Mouse (Mus musculus) liver, embryonic 15.5 days (tissue): ENCODE results near the gene Mmaa. TPM values are rescaled to one million over a fixed set of nuclear protein-coding genes. Genes with fewer than 3 reads are reported as not detected.

Source experiments
- ATAC-seq: fragments of 200-750 bp; cut with Nextera tagmentation; 2 replicates; pipeline ENCODE4 v1.8.0; 2017; ENCODE audit warnings: moderate number of reproducible peaks, mild to moderate bottlenecking, moderate library complexity; ENCODE audit not compliant: insufficient read depth
- H3K27ac ChIP-seq: fragments of 300-500 bp; sonication (generic); replicated peaks from 2 replicates; pipeline ENCODE4 v1.5.1; 2015; ENCODE audit warnings: mild to moderate bottlenecking, inconsistent platforms
- H3K27me3 ChIP-seq: fragments of 300-500 bp; sonication (generic); 2 replicates; pipeline ENCODE4 v1.6.1; 2015; ENCODE audit warnings: mild to moderate bottlenecking, inconsistent platforms
- H3K36me3 ChIP-seq: fragments of 300-500 bp; sonication (generic); replicated peaks from 2 replicates; pipeline ENCODE4 v1.6.1; 2015; ENCODE audit warnings: moderate library complexity, mild to moderate bottlenecking, inconsistent platforms
- H3K4me1 ChIP-seq: fragments of 300-500 bp; sonication (generic); replicated peaks from 2 replicates; pipeline ENCODE4 v1.6.1; 2015; ENCODE audit warnings: inconsistent platforms
- H3K4me2 ChIP-seq: fragments of 300-500 bp; sonication (generic); 2 replicates; pipeline ENCODE4 v1.6.1; 2015; ENCODE audit warnings: moderate library complexity, mild to moderate bottlenecking, inconsistent platforms
- H3K4me3 ChIP-seq: fragments of 300-500 bp; sonication (generic); replicated peaks from 2 replicates; pipeline ENCODE4 v1.5.1; 2015; ENCODE audit warnings: mild to moderate bottlenecking, inconsistent platforms
- H3K9ac ChIP-seq: fragments of 300-500 bp; sonication (generic); 2 replicates; pipeline ENCODE4 v1.6.1; 2015; ENCODE audit warnings: moderate library complexity, mild to moderate bottlenecking, inconsistent platforms
- H3K9me3 ChIP-seq: fragments of 300-500 bp; sonication (generic); replicated peaks from 2 replicates; pipeline ENCODE4 v1.6.1; 2016; ENCODE audit warnings: inconsistent platforms
- WGBS: fragments of 180-500 bp; shearing (Covaris S2); methylation state at CpG from one replicate; pipeline ENCODE4 v1.1.7; 2015; ENCODE audit warnings: mixed read lengths; ENCODE audit not compliant: insufficient replicate concordance; 5-methylcytosine and 5-hydroxymethylcytosine counted together
- polyA plus RNA-seq: library from polyadenylated mRNA; unstranded; fragments of >200 nt; fragmentation: Nextera tagmentation; extraction: Ambion mirVana; gene quantifications from 2 replicates; pipeline ENCODE4 v1.2.1, GENCODE M21; 2015

Mmaa gene
- 5.3 and 5.4 TPM in 2 replicates for polyA plus RNA-seq

DNA sequence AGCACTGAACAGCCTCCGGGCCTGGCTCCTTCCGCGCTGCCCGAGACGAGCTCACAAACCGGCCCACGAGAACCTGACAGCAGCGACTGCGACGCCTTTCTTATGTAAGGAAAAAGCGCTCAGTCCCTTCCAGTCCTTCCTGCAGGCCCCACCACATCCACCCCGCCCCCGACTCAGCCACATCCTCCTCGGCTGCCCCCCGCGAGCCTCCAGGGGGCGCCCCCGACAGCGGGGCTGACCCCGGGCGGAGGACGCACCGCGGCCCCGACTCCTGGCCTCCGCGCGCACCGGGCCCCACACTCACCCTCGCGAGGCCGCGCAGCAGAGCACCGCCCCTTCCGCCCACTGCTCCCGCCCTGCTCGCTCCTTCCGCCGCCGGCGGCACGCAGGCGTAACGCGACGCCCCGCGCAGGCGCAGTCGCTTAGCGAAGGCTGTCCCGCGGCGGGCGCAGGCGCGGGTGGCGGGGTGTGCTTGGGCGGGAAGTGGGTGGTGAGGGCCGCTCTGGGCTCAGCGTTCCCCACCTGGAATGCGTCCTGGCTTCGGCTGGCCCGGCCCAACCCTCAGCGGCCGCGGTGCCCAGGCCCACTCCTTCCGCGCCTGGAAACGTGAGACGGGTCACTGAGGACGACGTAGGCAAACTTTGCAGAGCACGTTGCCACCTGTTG, at the start of gene Mmaa:
Gene Mmaa, minus strand, starts transcription at position 328 of the 666 bp plus-strand sequence.
- under 1% methylated on average over 74 of the region's 74 CpGs for WGBS
- H3K27ac ChIP-seq: peak within 1 kb of the TSS; percentile 84
- H3K9me3 ChIP-seq: no peaks in the 10 kb centered on the region
- peak within 1 kb of the TSS; percentile 78 for H3K4me3 ChIP-seq
- no peaks in the 10 kb centered on the region for H3K27me3 ChIP-seq
- no peaks in the 10 kb centered on the region for H3K36me3 ChIP-seq
- H3K9ac ChIP-seq: peak within 1 kb of the TSS; percentile 86
- peak within 1 kb of the TSS; percentile 95 for H3K4me2 ChIP-seq
- ATAC-seq: peak; percentile 100
- H3K4me1 ChIP-seq: peaks cover 20% of the 10 kb centered on the region

DNA sequence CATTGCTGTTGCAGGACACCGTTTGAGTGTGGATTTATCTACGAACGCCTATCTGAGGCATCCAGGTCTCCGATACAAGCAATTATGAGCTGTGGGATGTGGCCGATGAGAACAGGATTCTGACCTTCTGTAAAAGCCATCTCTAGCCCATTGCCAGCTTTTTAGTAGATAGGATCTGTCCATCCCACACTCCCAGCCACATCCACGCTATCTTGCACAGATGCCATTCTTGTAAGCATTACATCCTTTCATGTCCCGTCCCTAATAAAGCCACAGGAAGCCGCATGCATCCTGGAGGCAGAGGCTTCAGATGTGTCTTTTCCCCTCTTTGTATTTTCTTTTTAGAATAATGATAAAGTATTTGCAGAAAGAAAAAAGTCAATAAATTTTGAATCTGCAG, 46.5 kb upstream of the Mmaa start:
- no peak for ATAC-seq
- WGBS: 69% methylated on average over 8 of the region's 8 CpGs

DNA sequence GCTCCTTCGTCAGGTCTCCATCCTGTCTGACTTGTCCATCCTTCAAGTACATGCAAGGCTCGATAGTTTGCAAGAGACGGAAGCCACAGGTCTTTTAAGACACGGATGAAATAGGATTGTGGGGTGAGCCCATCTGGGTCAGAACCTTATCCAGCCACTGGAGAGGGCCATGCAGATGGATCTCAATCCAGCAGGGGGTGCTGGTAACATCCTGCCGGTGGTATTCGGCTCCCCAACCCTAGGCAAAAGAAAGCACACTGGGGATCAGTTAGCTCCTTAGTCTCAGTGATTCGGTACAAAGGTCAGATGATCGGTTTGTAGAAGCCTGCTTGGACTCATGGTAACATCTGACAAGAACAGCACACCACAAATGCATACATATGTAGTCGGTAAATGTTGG, 44.8 kb upstream of the Mmaa start:
- H3K4me1 ChIP-seq: no peaks in the 10 kb centered on the region
- no peaks in the 10 kb centered on the region for H3K27me3 ChIP-seq
- H3K9ac ChIP-seq: no peak overlapping the region
- no peak overlapping the region for H3K4me3 ChIP-seq
- no peak overlapping the region for H3K27ac ChIP-seq
- no peak for ATAC-seq
- WGBS: 59% methylated on average over 9 of the region's 9 CpGs
- H3K9me3 ChIP-seq: no peaks in the 10 kb centered on the region
- no peak overlapping the region for H3K4me2 ChIP-seq
- no peaks in the 10 kb centered on the region; the same call in none of the 2 replicates for H3K36me3 ChIP-seq

More for the DNA sequence above, 46.5 kb upstream of the Mmaa start:
- Histone ChIP-seq H3K4me2 (no peak overlapping the region), H3K4me3 (no peak overlapping the region), H3K9me3 (no peaks in the 10 kb centered on the region), H3K4me1 (no peaks in the 10 kb centered on the region), H3K27ac (no peak overlapping the region), H3K36me3 (no peaks in the 10 kb centered on the region; the same call in none of the 2 replicates), H3K9ac (no peak overlapping the region), H3K27me3 (no peaks in the 10 kb centered on the region)

DNA sequence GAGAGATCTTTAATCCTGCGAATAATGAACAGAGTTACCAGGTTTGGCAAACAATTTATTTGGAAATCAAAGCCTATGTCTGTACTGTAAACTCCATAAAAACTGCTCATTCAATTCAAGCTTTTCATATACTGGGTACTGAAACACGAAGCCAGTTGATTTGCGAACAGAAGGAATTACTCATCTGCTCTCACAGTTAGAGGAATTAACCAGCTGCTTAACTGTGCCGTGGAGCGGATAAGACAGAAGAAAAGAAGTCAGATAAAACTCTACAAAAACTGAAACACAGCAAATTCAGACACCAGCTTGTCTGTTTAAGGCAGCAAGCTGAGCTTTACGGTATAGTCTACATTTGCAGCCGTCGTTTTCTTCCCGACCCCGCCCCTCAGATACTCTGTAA, 43.9 kb upstream of the Mmaa start:
- H3K4me3 ChIP-seq: no peak overlapping the region
- H3K4me1 ChIP-seq: no peaks in the 10 kb centered on the region
- no peak overlapping the region for H3K4me2 ChIP-seq
- H3K36me3 ChIP-seq: no peaks in the 10 kb centered on the region; the same call in none of the 2 replicates
- H3K9ac ChIP-seq: no peak overlapping the region
- H3K9me3 ChIP-seq: no peaks in the 10 kb centered on the region
- H3K27ac ChIP-seq: no peak overlapping the region
- 75% methylated on average over 10 of the region's 10 CpGs for WGBS
- no peak for ATAC-seq
- H3K27me3 ChIP-seq: no peaks in the 10 kb centered on the region

DNA sequence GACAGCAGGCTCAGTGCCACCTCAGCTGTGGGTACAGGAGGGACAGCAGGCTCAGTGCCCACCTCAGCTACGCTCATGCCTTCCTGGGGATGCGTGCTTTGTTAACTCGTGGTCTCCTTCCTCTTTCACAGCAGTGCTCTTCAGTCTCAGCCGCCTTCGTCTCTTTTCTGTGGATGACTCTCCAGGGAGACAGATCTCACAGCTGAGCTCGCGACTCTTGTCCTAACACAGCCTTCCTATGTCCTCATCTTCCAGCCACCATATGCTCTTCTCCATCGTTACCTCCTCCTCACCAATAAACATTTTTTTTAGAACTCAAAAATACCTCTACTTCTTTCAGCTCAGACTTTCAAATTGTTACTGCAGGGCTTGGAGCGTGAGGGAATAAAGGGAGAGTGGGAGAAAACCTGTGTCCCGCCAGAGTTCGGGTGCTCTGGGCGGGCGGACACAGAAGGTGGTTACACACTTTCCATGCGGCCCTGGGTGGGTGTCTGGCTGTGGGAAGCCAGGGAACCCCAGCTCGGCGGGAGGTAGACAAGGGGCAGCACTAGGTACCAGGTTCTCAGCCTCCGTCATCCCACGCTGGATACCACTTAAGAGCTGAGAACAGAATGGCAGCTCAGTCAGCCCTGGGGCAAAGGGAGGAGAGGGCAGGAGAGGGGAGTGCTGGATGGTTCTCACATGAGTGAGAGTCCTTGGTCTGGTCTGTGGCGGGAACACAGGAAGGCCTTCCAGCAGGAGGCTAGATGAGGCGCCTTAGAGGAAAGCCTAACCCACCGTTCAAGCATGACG, 37.6 kb upstream of the Mmaa start:
- WGBS: 71% methylated on average over 22 of the region's 22 CpGs
- no peak for ATAC-seq
- H3K36me3 ChIP-seq: no peaks in the 10 kb centered on the region
- no peak overlapping the region for H3K4me3 ChIP-seq
- H3K4me2 ChIP-seq: no peak overlapping the region
- no peaks in the 10 kb centered on the region for H3K4me1 ChIP-seq
- H3K9me3 ChIP-seq: no peaks in the 10 kb centered on the region
- no peak overlapping the region for H3K27ac ChIP-seq
- no peak overlapping the region for H3K9ac ChIP-seq
- H3K27me3 ChIP-seq: no peaks in the 10 kb centered on the region

DNA sequence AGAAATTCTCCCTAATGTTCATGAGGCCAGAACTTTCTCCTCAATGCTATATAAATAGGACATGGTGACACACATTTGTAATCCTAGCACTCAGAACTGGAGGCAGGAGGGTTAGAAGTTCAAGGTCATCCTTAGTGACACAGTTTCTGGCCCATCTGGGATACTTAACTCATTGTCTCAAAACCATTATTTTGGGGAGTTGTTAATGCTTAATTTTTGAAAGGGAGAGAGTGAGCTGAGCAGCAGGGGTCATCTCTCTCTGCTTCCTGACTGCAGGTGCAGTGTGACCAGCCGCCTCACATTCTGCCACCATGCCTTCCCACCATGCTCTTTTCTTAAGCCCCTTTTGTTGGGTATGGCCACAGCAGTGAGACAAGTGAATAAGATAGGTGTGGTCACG, 36.8 kb upstream of the Mmaa start:
- Histone ChIP-seq H3K9me3 (no peaks in the 10 kb centered on the region), H3K36me3 (no peaks in the 10 kb centered on the region), H3K4me1 (no peaks in the 10 kb centered on the region), H3K4me3 (no peak overlapping the region), H3K9ac (no peak overlapping the region), H3K27me3 (no peaks in the 10 kb centered on the region), H3K27ac (no peak overlapping the region), H3K4me2 (no peak overlapping the region)
- WGBS: 70% methylated on average over 2 of the region's 2 CpGs
- no peak for ATAC-seq

DNA sequence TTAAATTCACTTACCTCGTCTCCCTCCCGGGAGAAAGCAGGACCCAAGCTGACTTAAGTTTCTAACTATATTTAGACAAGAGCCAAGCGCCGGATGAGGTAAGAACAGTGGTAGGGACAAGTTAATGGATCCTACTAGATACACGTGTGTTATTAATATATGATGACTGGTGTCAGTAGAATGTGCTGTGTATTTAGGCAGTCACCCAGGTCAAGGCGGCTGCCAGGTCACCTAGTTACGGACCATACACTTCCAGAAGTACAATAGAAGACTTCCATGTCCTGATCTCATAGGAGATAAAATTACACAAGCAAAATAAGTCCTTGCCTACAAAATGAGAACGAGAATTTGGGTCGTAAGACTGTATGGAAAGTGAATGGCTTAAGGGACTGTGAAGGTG, 36.3 kb upstream of the Mmaa start:
- no peak overlapping the region for H3K4me3 ChIP-seq
- H3K27ac ChIP-seq: no peak overlapping the region
- no peak overlapping the region for H3K9ac ChIP-seq
- H3K4me2 ChIP-seq: no peak overlapping the region
- no peaks in the 10 kb centered on the region for H3K9me3 ChIP-seq
- ATAC-seq: no peak
- H3K4me1 ChIP-seq: no peaks in the 10 kb centered on the region
- no peaks in the 10 kb centered on the region for H3K36me3 ChIP-seq
- 68% methylated on average over 9 of the region's 9 CpGs for WGBS
- no peaks in the 10 kb centered on the region for H3K27me3 ChIP-seq

DNA sequence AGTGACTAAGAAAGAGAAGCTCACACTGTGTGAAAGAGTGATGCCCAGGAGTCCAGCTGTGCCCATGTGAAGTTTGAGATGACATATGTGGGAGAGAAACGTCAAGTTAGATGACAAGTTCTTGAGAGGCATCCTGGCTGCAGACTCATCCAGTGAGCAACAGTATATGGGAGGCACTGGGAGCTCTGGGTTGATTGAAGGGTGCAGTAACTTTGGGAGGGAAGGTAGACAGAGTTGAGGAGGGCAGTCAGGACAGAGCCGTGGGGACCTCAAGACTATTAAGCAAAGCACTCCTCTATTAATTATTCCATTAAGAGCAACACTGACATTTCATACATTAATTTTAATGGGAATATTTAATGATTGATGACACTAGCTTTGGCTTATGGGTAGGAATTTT, 35.0 kb upstream of the Mmaa start:
- no peaks in the 10 kb centered on the region for H3K27me3 ChIP-seq
- WGBS: 51% methylated on average over 2 of the region's 2 CpGs
- H3K4me2 ChIP-seq: no peak overlapping the region
- no peaks in the 10 kb centered on the region for H3K9me3 ChIP-seq
- no peak overlapping the region for H3K9ac ChIP-seq
- no peak for ATAC-seq
- no peak overlapping the region for H3K27ac ChIP-seq
- H3K4me1 ChIP-seq: no peaks in the 10 kb centered on the region
- no peaks in the 10 kb centered on the region for H3K36me3 ChIP-seq
- no peak overlapping the region for H3K4me3 ChIP-seq

DNA sequence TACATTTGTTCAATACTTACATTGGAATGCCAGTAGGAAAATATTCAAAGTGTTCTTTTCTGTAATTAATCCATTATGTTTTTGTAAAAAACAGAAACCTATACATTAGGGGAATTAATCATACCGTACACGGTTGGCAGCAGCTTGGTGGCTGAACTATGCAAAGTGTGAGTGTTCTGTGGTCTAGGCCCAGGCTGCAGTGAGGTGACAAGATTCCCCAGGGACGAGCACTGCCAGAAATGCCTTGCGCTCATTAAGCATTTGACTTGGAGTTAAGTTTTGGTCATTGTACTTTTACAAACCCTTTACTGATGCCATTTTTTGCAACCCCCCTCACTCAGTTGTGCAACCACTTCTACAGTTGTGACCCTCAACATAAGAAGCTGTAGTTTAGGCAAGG, 34.4 kb upstream of the Mmaa start:
- Histone ChIP-seq H3K36me3 (no peaks in the 10 kb centered on the region), H3K9me3 (no peaks in the 10 kb centered on the region), H3K9ac (no peak overlapping the region), H3K4me1 (no peaks in the 10 kb centered on the region), H3K4me2 (no peak overlapping the region), H3K27ac (no peak overlapping the region), H3K4me3 (no peak overlapping the region), H3K27me3 (no peaks in the 10 kb centered on the region)
- WGBS: 72% methylated on average over 4 of the region's 4 CpGs
- no peak for ATAC-seq

DNA sequence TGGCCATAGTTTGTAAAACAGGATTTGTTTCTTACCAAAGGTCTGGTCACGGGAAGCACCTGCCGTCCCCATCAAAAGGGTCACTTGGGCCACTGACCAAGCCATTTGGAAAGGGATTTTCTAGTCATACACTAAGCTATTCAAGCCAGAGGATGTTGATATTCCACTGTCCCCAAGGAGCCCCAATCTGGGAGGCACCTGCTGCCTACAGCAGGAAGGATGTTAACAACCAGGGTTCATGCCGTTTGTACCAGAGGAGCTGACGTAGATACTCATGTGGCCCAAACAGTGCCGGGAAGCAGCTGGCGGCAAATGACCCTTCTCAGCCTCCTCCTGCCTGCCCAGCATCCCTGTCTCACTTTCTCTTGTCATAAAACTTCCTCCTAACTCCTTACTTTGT, 30.8 kb upstream of the Mmaa start:
- WGBS: 71% methylated on average over 6 of the region's 6 CpGs
- no peak overlapping the region for H3K4me2 ChIP-seq

DNA sequence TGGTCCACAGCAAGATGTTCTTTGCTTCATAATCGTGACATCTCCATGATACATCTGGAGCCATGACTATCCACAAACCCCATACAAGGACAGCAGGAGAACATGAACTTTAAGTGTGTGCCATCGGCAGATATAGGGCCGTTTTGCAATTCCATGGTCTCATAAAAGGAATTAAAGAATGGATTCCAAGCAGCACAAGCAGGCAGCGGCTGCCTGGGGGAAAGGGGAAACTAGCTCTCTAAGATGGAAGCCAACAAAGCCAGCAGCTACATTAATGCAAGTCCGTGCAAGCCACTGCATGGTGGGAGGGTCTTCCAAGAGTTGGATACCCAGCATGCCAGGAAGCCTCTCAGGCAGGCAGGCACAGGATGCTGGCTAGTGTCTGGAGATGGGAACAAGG, 30.2 kb upstream of the Mmaa start:
- Histone ChIP-seq H3K9ac (no peak overlapping the region), H3K4me3 (no peak overlapping the region), H3K27me3 (no peaks in the 10 kb centered on the region), H3K4me2 (no peak overlapping the region), H3K4me1 (no peaks in the 10 kb centered on the region), H3K27ac (no peak overlapping the region), H3K36me3 (no peaks in the 10 kb centered on the region), H3K9me3 (no peaks in the 10 kb centered on the region)
- 50% methylated on average over 5 of the region's 5 CpGs for WGBS
- ATAC-seq: no peak

More for the DNA sequence above, 30.8 kb upstream of the Mmaa start:
- Histone ChIP-seq H3K9ac (no peak overlapping the region), H3K36me3 (no peaks in the 10 kb centered on the region), H3K4me3 (no peak overlapping the region), H3K9me3 (no peaks in the 10 kb centered on the region), H3K27ac (no peak overlapping the region), H3K4me1 (no peaks in the 10 kb centered on the region), H3K27me3 (no peaks in the 10 kb centered on the region)
- no peak for ATAC-seq
